Mouse (Mus musculus) brain, embryonic 18.5 days (tissue): ENCODE measurements around the gene Gpbar1.

Experiments
- DNase-seq: peaks from one replicate; pipeline ENCODE4 v3.0.0-alpha.2; 2012; ENCODE audit warnings: low read depth, low spot score

Gene Gpbar1

DNA sequence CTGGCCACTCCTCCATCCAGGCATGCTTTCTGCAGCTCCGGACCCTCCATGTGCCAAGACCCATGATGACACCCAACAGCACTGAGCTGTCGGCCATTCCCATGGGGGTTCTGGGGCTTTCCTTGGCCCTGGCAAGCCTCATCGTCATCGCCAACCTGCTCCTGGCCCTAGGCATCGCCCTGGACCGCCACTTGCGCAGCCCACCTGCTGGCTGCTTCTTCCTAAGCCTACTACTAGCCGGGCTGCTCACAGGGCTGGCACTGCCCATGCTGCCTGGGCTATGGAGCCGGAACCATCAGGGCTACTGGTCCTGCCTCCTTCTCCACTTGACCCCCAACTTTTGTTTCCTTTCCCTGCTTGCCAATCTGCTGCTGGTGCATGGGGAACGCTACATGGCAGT, at the start of gene Gpbar1:
Gene Gpbar1, plus strand, starts transcription at position 13 of the 400 bp plus-strand sequence.
- DNase-seq = no peak

- no peak for DNase-seq
These were observed 48.4 kb upstream of the Gpbar1 start for GRCm38 (mm10) chr1:74229942-74230341.

GRCm38 (mm10) chr1:74230992-74231391, 47.4 kb upstream of the Gpbar1 start:
- DNase-seq = no peak

DNA sequence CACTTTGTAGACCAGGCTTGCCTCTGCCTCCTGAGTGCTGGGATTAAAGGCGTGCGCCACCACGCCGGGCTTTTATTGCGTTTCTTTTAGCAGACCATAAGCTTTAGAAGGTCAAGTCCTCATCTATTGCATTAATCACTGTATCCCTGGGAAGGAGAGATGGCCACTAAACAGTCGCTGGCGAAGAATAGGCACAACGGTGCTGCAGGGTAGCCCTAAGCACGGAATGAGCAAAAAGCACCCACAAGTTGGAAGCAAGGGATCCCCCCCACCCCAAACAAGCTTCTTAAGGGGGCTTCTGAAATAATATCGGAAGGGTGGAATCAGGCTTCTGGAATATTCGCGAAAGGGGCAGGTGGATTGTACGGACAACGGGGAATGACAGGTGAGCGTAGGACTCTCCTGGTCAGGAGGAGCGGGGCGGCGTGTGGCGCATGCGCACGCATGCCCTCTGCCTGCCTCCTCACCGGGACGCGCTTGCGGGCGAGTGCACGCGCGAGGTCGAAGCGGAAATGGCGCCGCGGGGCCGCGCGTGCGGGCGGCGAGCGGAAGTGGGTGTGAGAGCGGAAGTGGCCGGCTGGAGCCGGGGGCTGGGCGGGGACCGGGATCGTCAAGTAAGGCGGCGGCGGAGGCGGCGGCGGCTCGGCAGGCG, 42.3 kb upstream of the Gpbar1 start, which contains the start of gene Arpc2:
Gene Arpc2, plus strand, starts transcription at position 147 of the 652 bp plus-strand sequence.
- DNase-seq = peak; percentile 90

- no peak for DNase-seq
These were observed 41.6 kb upstream of the Gpbar1 start for GRCm38 (mm10) chr1:74236590-74237317.

- no peak for DNase-seq
These were observed 40.7 kb upstream of the Gpbar1 start for GRCm38 (mm10) chr1:74237671-74238070.

DNA sequence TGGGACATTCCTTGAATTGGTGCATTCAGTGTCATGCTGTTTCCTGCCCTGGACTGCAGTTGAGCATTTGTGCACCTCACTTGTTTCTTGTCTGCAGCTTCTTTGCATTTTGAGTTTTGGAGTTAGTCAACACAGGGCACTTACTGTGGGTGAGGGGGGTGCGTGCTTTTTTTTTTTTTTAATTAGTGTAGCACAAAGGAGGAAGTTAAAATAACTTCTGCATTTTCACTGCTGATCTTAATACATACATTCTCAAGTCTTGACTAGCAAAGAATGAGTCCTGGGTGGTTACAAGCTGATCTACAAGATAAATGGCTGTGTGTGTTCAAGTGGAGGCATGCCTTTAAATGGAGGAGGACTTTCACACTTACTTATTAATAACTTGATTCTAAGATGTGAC, 40.2 kb upstream of the Gpbar1 start:
- DNase-seq = no peak

DNA sequence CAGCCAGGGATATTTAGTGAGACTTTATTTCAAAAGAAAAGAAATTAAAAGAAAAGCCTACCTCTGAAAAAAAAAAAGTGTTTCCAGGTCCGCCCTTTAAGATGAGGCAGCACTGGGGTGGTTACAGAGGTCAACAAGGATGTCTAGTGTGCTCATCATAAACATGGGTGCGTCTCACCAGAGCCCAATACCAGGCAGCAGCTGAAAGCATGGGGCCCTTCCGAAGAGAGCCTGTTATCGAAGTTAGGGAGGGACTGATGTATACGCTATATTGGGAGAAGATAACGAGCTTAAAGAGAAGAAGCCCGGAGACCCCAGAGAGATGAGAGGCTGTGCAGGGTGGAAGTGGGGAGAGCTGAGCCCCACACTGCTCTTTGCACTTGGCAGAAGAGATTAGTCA, 39.2 kb upstream of the Gpbar1 start:
- no peak for DNase-seq

GRCm38 (mm10) chr1:74239618-74240017, 38.7 kb upstream of the Gpbar1 start:
- DNase-seq = no peak

DNA sequence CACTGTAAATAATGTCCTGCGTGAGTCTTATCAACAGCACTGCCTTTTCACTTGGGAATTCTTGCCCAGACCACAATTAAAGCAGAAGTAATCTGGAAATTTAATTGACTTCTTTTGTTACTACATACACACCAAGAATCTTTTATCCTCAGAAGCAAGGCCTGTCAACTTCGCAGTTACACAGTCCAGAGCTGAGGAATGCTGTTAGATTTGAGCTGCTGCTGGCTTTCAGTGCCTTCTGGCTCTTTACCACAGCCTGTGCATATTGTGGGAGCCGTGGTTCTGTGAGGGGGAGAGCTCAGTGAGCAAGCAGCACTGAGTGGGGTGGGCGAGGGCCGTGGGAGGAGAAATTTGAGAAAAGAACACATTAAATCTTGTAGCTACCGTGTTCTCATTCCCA, 38.0 kb upstream of the Gpbar1 start:
- DNase-seq = no peak

GRCm38 (mm10) chr1:74240832-74241231, 37.5 kb upstream of the Gpbar1 start:
- DNase-seq = no peak

- DNase-seq = no peak
These were observed 32.8 kb upstream of the Gpbar1 start for GRCm38 (mm10) chr1:74245525-74245924.

DNA sequence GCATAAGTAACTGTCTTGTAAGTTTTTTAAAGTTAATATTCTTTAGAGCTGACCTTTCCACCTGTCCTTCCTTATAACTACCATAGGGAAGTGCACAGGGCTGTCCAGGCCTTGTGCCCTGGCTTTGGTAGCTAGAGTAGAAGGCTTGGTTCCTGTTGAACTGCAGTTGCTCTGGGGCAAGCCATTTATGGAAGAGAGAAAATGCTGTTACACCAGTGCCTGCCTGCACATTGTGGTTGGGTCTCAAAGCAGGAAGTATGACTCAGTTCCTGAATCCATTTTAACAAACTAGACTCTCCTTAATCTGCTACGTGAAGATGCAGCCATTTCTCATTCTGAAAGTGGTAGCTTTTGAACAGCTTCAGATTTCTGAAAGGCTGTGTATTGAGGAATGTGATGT, 29.6 kb upstream of the Gpbar1 start:
- DNase-seq = no peak

DNA sequence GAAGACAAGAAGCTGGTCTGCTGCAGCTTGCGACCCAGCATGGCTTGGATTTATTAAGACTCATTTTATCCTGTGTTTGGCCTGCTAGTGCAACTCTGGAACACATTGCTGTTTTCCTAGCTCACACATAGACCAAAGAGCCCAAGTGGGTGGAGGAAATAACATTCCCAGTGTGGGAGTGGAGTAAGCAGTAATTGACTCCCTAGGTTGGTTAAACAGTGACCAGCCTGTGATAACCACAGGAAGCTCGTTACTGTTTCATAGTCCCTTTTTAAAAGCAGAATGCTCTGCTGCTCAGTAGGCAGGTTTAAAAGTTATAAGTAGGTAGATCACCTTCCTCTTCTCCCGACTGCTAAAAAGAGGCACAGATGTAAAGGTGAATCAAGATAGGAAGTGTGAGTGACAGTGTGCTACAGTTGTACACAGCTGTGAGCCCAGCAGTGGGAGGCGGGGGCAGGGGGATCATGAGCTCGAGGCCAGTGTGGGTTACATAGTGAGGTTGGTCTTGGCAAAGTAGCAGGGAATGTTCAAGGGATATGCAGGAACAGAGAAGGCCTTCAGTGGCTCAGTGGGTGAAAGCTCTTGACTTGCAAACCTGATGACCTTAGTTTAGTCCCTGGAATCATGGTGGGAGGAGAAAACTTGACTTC, 28.9 kb upstream of the Gpbar1 start:
- no peak for DNase-seq

- DNase-seq = no peak
These were observed 28.3 kb upstream of the Gpbar1 start for GRCm38 (mm10) chr1:74250096-74250495.

DNA sequence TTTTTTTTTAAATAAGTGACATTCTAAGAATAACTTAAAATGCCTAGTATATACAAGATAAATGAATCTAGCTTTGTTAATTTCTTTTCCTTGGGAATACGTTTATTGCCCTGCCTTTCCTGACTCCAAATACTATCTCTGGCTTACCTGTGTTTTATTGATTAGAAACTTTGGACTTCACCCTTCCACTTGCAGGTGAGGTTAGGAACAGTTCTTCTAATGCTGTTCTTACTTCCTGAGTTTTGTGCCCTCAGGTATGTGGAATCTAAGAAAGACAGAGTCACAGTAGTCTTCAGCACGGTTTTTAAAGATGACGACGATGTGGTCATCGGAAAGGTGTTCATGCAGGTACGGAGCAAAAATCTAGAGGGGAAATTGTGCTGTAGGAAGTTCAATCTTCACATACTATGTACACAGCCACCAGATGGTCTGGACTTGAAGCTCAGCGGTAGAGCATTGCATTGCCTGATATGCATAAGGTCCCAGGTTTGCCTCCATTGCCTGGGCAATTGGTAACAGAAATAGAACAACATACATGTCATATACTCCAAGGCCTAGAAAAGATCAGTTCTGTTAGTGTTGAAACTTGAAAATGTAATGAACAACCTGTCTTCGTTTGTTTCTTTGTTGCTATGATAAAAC, 22.5 kb upstream of the Gpbar1 start:
- no peak for DNase-seq

DNA sequence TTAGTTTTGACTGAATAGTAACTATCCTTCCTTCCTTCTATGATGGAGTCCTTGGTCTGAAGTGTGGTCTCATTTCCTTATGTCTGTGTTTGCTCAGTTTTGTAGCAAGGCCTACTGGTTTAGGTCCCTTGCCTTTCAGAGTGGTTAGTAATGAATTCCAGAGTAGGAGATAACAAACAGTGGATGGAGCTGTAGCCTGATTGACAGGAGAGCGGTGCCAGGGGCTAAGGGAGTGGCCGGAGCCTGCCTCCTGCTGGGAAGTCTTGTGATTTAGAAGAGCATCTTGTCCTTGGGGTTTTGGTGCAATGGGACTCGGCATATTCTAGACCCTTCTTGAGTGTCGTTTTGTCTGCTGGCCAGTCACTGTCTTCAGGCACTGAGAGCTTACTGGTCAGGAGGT, 21.6 kb upstream of the Gpbar1 start:
- no peak for DNase-seq

GRCm38 (mm10) chr1:74262510-74262909, 15.8 kb upstream of the Gpbar1 start:
- DNase-seq = no peak

- no peak for DNase-seq
These were observed 9.6 kb upstream of the Gpbar1 start for GRCm38 (mm10) chr1:74268750-74269149.

- DNase-seq = no peak
These were observed 6.7 kb upstream of the Gpbar1 start for GRCm38 (mm10) chr1:74271659-74272058.

DNA sequence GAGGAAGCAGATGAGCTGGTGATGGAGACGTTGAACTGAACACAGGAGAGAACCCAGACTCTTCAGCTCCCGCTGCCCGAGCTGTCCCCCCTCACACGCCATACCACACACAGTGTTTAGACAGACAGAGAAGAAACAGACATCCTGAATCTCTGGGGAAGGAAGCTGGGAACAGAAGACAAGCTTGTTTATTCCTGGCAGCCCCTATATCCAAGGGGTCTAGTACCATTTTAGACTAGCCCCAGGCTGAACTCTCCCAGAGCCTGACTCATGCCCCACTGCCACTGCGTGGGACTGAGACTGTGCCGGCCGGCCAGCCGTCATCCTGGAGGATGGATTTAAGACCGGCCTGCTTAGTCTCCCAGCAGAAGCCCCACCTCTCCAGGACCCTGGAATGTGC, 3.3 kb upstream of the Gpbar1 start:
- DNase-seq = no peak

DNA sequence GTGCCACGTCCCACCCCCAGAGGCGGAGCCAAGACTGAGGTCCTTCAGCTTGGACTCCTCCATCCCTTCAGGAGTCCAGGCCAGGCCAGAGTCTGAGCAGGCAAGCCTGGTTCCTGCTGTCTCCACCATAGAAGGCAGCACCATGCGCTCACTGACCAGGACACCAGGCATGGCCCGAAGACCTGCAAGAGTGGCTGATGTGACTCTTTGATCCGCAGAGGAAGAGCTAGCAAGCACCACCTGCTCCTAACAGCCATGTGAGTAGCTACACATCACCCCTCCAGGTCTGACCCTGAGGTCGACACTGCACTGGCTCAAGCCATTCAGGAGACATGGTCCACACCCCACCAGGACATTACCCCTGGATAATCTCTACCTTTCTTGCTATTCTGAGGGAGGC, 1.3 kb upstream of the Gpbar1 start:
- DNase-seq = no peak
